Mouse (Mus musculus) hindbrain, embryonic 11.5 days (tissue): ENCODE results near the gene Adh6b. TPM values are rescaled to one million over a fixed set of nuclear protein-coding genes. Genes with fewer than 3 reads are reported as not detected.

ENCODE experiments used
- ATAC-seq: fragments of 200-750 bp; cut with Nextera tagmentation; 2 replicates; pipeline ENCODE4 v1.8.0; 2017; ENCODE audit warnings: mild to moderate bottlenecking, moderate TSS enrichment, moderate library complexity; ENCODE audit not compliant: low FRiP score
- DNase-seq: peaks from one replicate; pipeline ENCODE4 v3.0.0-alpha.2; 2015; ENCODE audit warnings: low spot score
- H3K27ac ChIP-seq: fragments of 300-500 bp; sonication (generic); 2 replicates; pipeline ENCODE4 v1.5.1; 2014; ENCODE audit warnings: mild to moderate bottlenecking, low read depth, low read length
- H3K27me3 ChIP-seq: fragments of 300-500 bp; sonication (generic); 2 replicates; pipeline ENCODE4 v1.6.1; 2014; ENCODE audit warnings: mild to moderate bottlenecking, low read length, moderate library complexity, mixed read lengths; ENCODE audit not compliant: control insufficient read depth, insufficient read depth
- H3K36me3 ChIP-seq: fragments of 300-500 bp; sonication (generic); 2 replicates; pipeline ENCODE4 v1.6.1; 2014; ENCODE audit warnings: mild to moderate bottlenecking, low read length, moderate library complexity, mixed read lengths; ENCODE audit not compliant: control insufficient read depth, insufficient read depth
- H3K4me1 ChIP-seq: fragments of 300-500 bp; sonication (generic); replicated peaks from 2 replicates; pipeline ENCODE4 v1.6.1; 2014; ENCODE audit warnings: low read length, mixed read lengths; ENCODE audit not compliant: control insufficient read depth, insufficient read depth
- H3K4me2 ChIP-seq: fragments of 300-500 bp; sonication (generic); replicated peaks from 2 replicates; pipeline ENCODE4 v1.6.1; 2014; ENCODE audit warnings: mild to moderate bottlenecking, low read depth, low read length
- H3K4me3 ChIP-seq: fragments of 300-500 bp; sonication (generic); 2 replicates; pipeline ENCODE4 v1.5.1; 2014; ENCODE audit warnings: low read depth, low read length
- H3K9ac ChIP-seq: fragments of 300-500 bp; sonication (generic); 2 replicates; pipeline ENCODE4 v1.6.1; 2014; ENCODE audit warnings: low read depth, low read length
- H3K9me3 ChIP-seq: fragments of 300-500 bp; sonication (generic); 2 replicates; pipeline ENCODE4 v1.6.1; 2016; ENCODE audit warnings: low read length; ENCODE audit not compliant: control insufficient read depth
- WGBS: fragments of 180-500 bp; shearing (Covaris S2); extraction: QIAGEN DNeasy Blood & Tissue Kit; methylation state at CpG from one replicate; pipeline ENCODE4 v1.1.7; 2014; 5-methylcytosine and 5-hydroxymethylcytosine counted together
- polyA plus RNA-seq: library from polyadenylated mRNA; unstranded; fragments of >200 nt; fragmentation: Nextera tagmentation; extraction: Ambion mirVana; gene quantifications from 2 replicates; pipeline ENCODE4 v1.2.1, GENCODE M21; 2014

Adh6b gene
- 0.25 and 0.37 TPM in 2 replicates for polyA plus RNA-seq

DNA sequence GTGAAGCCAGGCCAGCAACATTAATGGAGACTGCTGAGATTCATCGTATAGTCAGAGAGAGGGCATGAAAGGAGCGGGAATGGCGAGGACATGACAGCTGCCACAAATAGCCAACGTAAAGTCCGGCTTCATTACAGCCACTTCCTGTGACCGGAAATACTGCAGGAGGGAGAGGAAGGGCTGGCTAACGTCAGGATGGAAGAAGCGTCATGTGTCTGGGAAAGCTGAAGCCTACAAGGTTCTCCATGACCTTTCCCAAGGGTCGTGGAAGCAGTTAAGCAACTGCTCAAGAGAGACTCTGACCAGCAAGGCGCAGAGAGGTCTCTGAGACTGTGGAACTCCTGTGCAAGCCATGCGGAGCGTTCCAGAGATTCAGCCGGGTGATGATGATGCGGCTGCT is at the start of gene Adh6b:
Gene Adh6b (plus strand): TSS at position 305 of the 400 bp plus-strand sequence.
- no peaks in the 10 kb centered on the region for H3K9me3 ChIP-seq
- WGBS = 87% methylated on average over 14 of the region's 14 CpGs
- H3K36me3 ChIP-seq = no peaks in the 10 kb centered on the region
- no peak within 1 kb of the TSS for H3K4me3 ChIP-seq
- H3K4me1 ChIP-seq = no peaks in the 10 kb centered on the region
- no peak within 1 kb of the TSS for H3K9ac ChIP-seq
- no peak for ATAC-seq
- no peak for DNase-seq
- H3K27ac ChIP-seq = no peak within 1 kb of the TSS
- H3K4me2 ChIP-seq = no peak within 1 kb of the TSS
- no peaks in the 10 kb centered on the region for H3K27me3 ChIP-seq

DNA sequence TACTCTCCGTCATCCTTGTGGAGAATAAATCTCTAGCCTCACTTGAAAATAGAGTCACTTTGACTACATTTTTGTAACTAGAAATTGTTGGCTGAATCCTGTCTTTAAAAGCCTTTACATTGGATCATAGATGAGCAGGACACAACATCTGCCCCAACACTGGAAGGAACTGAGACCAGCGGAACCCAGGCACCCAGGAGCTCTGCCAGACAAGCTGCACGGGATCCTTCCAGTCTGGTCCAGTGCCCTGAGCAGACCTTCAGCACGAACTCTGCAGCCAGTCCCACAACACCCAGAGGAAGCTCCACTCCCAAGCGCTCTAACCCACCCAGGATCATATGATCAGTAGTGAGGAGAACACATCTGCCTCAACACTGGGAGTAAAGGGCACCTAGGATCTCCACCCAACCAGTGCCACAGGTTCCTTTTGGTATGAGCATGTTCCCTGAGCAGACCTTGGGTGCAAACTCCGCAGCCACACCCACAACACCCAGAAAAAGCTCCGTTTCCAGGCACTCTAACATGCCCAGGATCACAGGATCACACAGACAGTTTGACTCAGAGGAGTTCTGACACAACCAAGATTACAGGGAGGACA is 48.2 kb upstream of the Adh6b start:
- no peak for ATAC-seq
- no peak overlapping the region for H3K27ac ChIP-seq
- 86% methylated on average over 7 of the region's 7 CpGs for WGBS
- no peaks in the 10 kb centered on the region for H3K4me1 ChIP-seq
- no peak overlapping the region for H3K4me2 ChIP-seq
- H3K9me3 ChIP-seq = no peaks in the 10 kb centered on the region
- no peak overlapping the region for H3K9ac ChIP-seq
- H3K4me3 ChIP-seq = no peak overlapping the region
- no peaks in the 10 kb centered on the region for H3K27me3 ChIP-seq
- H3K36me3 ChIP-seq = no peaks in the 10 kb centered on the region
- DNase-seq = no peak

DNA sequence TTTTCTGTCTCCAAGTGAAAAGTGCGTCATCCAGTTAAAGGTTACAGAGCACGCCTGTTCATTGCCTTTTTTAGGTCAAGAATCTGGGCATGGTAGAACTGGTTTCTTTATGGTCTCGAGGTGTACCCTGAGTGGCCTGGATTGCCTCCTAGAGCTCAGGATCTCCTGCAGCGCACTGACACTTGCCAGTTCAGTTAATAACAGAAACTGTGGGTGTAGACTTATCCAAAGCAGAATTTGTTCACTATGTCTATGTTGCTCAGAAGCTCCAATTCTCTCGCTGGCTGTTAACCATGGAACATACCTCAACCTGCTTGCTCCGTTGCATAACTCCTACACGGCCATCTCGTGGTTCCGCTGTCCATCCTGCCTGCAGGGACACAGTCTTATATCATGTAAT is 41.4 kb upstream of the Adh6b start:
- no peak for DNase-seq
- no peak for ATAC-seq
- Histone ChIP-seq H3K4me3 (no peak overlapping the region), H3K27ac (no peak overlapping the region), H3K9ac (no peak overlapping the region), H3K36me3 (no peaks in the 10 kb centered on the region), H3K4me1 (no peaks in the 10 kb centered on the region), H3K9me3 (no peaks in the 10 kb centered on the region), H3K4me2 (no peak overlapping the region), H3K27me3 (no peaks in the 10 kb centered on the region)
- WGBS = 96% methylated on average over 9 of the region's 9 CpGs

DNA sequence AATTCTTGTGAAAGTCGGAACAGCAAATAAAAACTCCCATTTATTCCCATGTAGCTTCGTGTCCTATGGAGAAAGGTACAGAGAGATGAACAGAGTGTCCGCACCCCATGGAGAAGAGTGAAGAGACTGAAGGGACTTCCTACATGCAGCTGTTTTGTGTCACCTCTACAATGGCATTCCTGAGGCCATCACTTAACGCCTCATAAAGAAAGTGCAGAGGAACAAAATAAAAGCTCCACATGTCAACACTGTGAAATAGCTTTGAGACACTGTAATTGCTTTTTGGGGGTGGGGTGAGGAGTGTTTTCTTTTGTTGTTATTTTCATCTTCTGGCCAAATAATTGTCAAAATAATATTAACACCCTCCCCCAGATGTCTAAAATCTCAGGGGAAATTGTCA is 38.9 kb upstream of the Adh6b start:
- no peak overlapping the region for H3K4me2 ChIP-seq
- no peak for ATAC-seq
- H3K27ac ChIP-seq = no peak overlapping the region
- no peaks in the 10 kb centered on the region for H3K9me3 ChIP-seq
- no peaks in the 10 kb centered on the region for H3K4me1 ChIP-seq
- no peak overlapping the region for H3K9ac ChIP-seq
- H3K27me3 ChIP-seq = no peaks in the 10 kb centered on the region
- 54% methylated on average over 4 of the region's 4 CpGs for WGBS
- no peak for DNase-seq
- H3K36me3 ChIP-seq = no peaks in the 10 kb centered on the region
- H3K4me3 ChIP-seq = no peak overlapping the region

DNA sequence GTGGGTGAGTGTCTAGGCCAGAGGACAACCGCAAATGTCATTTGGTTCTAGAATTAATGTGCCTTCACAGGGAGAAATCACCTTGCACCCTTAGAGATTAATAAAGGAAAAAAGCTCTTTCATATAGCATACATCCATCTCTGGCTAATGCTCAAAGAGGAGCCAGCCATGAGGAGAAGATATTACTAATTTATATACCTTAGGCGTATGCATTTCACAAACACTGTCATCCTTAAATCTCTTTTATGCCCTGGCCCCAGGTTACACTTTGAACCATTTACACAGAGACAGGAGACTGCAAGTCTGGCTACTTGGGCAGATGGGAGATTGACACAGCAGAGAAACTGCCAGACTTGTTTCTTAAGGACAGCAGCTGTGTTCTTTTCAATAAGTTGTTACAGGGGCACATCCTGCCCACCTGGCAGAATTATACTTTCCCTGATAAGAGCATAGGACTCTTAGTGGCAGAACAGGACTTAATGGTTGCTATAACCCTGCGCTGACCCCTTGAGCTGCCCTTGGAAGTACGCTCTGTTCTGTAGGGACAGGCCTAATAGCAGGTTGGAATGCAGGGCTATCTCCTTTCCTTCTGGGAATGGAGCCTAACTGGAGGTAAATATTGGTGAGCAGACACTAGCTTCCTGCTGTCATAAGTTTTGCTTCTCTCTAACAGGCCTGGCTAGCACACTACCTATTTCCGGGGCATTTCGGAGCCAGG is 37.6 kb upstream of the Adh6b start:
- no peak overlapping the region for H3K4me2 ChIP-seq
- no peak overlapping the region for H3K27ac ChIP-seq
- H3K36me3 ChIP-seq = no peaks in the 10 kb centered on the region
- no peak overlapping the region for H3K4me3 ChIP-seq
- DNase-seq = no peak
- no peak for ATAC-seq
- H3K9ac ChIP-seq = no peak overlapping the region
- H3K27me3 ChIP-seq = no peaks in the 10 kb centered on the region
- H3K9me3 ChIP-seq = no peaks in the 10 kb centered on the region
- H3K4me1 ChIP-seq = no peaks in the 10 kb centered on the region
- 88% methylated on average over 6 of the region's 6 CpGs for WGBS

DNA sequence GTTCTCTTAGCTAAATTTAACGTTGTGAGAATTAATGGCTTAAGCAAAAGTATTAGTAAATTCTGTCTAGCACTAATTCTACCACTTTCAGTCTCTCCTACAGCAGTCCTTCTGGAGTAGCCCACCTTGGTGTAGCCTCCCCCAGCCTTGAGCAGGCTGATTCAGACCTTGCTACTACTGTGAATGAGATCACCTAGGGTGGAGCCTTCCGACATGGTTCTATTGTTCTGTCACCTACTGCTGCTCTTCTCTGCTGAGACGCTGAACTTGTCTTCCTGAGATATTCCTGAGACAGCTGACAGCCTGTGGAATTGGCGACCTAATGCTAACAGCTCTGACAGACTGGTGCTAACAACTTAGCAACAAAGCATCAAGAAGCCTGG is 37.1 kb upstream of the Adh6b start:
- H3K36me3 ChIP-seq = no peaks in the 10 kb centered on the region
- no peaks in the 10 kb centered on the region for H3K4me1 ChIP-seq
- no peak overlapping the region for H3K9ac ChIP-seq
- no peak for ATAC-seq
- H3K4me2 ChIP-seq = no peak overlapping the region
- 51% methylated on average over 4 of the region's 4 CpGs for WGBS
- no peaks in the 10 kb centered on the region for H3K9me3 ChIP-seq
- H3K27ac ChIP-seq = no peak overlapping the region
- no peak overlapping the region for H3K4me3 ChIP-seq
- no peaks in the 10 kb centered on the region for H3K27me3 ChIP-seq
- no peak for DNase-seq

DNA sequence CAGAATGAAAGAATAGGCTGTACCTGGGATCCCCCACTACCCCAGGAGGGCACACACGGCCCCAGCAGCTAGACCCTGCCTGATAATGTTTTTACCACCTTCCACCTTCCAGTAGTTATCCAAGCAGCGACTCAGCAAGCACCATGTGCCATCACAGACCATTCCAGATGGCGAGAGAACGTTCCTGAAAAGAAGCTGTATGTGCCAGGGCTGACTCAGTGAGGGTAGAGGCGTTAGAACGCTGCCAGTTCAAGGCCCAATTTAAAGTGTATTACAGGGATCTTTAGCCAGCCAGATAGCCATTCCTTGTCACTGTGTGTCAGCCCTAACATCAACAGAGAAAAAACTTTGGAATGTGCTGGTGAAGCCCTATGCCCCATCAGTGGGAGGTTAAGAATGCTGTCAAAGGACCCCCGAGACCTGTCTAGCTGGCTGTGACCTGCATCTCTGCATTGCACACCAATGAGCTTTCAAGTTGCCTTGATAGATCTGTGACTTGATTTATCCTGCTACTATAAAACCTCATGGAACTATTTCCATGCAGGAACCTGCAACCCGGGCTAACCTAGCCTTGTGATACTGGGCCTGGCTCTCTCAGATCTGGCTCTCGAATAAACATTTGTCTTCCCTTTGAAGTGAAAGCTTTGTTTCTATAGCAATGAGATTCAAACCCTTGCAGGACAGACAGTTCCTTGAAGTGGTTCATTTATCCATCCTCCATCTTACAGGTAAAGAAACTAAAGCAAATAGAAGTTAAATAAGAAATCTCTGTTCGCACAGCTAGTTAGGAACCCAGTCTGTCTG is 35.9 kb upstream of the Adh6b start:
- no peak overlapping the region for H3K4me3 ChIP-seq
- no peak overlapping the region for H3K27ac ChIP-seq
- H3K9me3 ChIP-seq = no peaks in the 10 kb centered on the region
- no peaks in the 10 kb centered on the region for H3K4me1 ChIP-seq
- no peaks in the 10 kb centered on the region for H3K36me3 ChIP-seq
- no peaks in the 10 kb centered on the region for H3K27me3 ChIP-seq
- H3K9ac ChIP-seq = no peak overlapping the region
- WGBS = 66% methylated on average over 10 of the region's 10 CpGs
- ATAC-seq (no peak), DNase-seq (no peak)
- H3K4me2 ChIP-seq = no peak overlapping the region

DNA sequence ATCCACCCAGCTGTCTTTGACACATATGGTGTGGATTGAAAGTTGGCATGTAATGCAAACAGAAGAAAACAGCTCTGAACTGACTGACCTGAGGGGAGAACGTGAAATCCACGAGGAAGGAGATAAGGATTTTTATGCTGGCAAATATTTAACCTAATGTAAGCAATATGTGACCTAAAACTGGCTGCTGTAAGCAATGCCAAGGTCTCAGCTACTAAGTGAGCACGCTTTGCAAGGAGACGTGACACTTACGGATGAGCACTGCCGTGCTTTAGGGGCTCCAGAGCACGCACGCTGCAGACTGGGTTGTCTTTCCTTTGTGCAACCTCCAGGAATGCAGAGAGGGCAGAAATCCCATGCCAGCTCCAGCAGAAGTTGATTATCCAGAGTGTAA is 35.3 kb upstream of the Adh6b start:
- H3K27ac ChIP-seq = no peak overlapping the region
- DNase-seq = peak; percentile 12
- H3K36me3 ChIP-seq = no peaks in the 10 kb centered on the region
- H3K4me3 ChIP-seq = no peak overlapping the region
- no peaks in the 10 kb centered on the region for H3K27me3 ChIP-seq
- WGBS = 49% methylated on average over 8 of the region's 8 CpGs
- H3K9me3 ChIP-seq = no peaks in the 10 kb centered on the region
- no peak overlapping the region for H3K9ac ChIP-seq
- H3K4me2 ChIP-seq = no peak overlapping the region
- no peaks in the 10 kb centered on the region for H3K4me1 ChIP-seq
- ATAC-seq = no peak
